Mouse (Mus musculus): ENCODE measurements at regions not wholly inside any gene's neighbourhood (a gene's known extent, or its start where the extent isn't known, plus 50 kb on each side); places are given as distances from the start of the nearest gene placed in this dataset.

DNA sequence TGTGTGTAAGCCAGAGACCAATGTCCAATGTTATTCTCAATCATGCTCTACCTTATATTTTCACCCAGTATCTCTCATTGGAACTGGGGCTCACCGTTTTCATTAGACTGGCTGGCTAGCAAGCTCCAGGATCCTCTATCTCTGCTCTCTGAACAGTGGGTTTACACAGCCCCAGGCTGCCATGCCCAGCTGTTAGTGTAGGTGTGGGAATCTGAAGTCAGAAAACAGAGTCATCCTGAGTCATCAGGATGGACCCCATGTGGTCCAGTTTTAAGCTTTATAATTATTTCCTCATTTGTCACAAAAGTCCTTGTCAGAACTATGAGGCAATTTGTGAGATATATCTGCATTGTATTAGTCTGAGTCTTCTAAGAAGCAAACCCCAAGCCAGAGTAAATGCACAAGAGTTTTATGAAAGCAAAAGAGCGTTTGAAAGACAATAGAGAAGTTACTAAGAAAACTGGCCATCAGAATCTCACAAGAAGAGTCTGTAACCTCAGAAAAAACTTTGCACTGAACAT, 432.3 kb upstream of the Tenm4 start:
- H3K36me3 ChIP-seq (replicated peaks; ENCODE audit: control insufficient read depth, insufficient read depth, low read depth, low read length) = no peaks in the 10 kb centered on the region
- no peak for DNase-seq (ENCODE audit: low spot score)
- H3K4me1 ChIP-seq (ENCODE audit: control insufficient read depth, insufficient read depth, low read length) = no peaks in the 10 kb centered on the region
- H3K9me3 ChIP-seq (replicated peaks; ENCODE audit: control insufficient read depth, low read length) = no peaks in the 10 kb centered on the region
- H3K4me2 ChIP-seq (ENCODE audit: low read depth, low read length) = no peak overlapping the region
- no peak overlapping the region for H3K27ac ChIP-seq (replicated peaks; ENCODE audit: low read depth, low read length)
- H3K27me3 ChIP-seq (ENCODE audit: control insufficient read depth, insufficient read depth, low read length) = no peaks in the 10 kb centered on the region
- no peak overlapping the region for H3K4me3 ChIP-seq (ENCODE audit: low read depth, low read length)
- WGBS = 64% methylated on average over 2 of the region's 2 CpGs
- no peak for ATAC-seq (replicated peaks; ENCODE audit: insufficient number of reproducible peaks, low FRiP score, low TSS enrichment, low read depth)
- no peak overlapping the region for H3K9ac ChIP-seq (replicated peaks; ENCODE audit: low read length)

DNA sequence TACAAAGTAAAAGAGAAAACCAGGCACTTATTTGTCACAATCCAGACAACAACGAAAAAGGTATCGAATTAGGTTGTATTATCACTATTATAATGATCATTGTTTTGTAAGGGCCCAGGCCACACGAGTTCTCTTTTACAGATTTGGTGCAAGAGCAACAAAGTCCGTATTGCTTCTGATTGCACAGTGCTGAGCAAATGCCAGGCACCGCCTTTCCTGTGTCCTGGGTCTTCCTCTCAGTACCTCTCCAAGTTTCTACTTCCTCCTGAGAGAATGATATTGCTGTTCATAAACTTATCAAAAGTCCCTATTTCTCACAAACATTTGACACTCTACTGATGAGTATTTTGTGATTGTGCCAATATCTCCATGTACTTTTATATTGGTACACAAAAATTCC, 431.3 kb upstream of the Tenm4 start:
- DNase-seq (ENCODE audit: low spot score) (no peak), ATAC-seq (replicated peaks; ENCODE audit: insufficient number of reproducible peaks, low FRiP score, low TSS enrichment, low read depth) (no peak)
- Histone ChIP-seq H3K4me3 (ENCODE audit: low read depth, low read length) (no peak overlapping the region), H3K9ac (replicated peaks; ENCODE audit: low read length) (no peak overlapping the region), H3K36me3 (replicated peaks; ENCODE audit: control insufficient read depth, insufficient read depth, low read depth, low read length) (no peaks in the 10 kb centered on the region), H3K4me1 (ENCODE audit: control insufficient read depth, insufficient read depth, low read length) (no peaks in the 10 kb centered on the region), H3K27ac (replicated peaks; ENCODE audit: low read depth, low read length) (no peak overlapping the region), H3K9me3 (replicated peaks; ENCODE audit: control insufficient read depth, low read length) (no peaks in the 10 kb centered on the region), H3K4me2 (ENCODE audit: low read depth, low read length) (no peak overlapping the region), H3K27me3 (ENCODE audit: control insufficient read depth, insufficient read depth, low read length) (no peaks in the 10 kb centered on the region)
- 86% methylated on average over 5 of the region's 5 CpGs for WGBS

- H3K36me3 ChIP-seq (replicated peaks; ENCODE audit: control insufficient read depth, insufficient read depth, low read depth, low read length) = no peaks in the 10 kb centered on the region
- DNase-seq (ENCODE audit: low spot score) (no peak), ATAC-seq (replicated peaks; ENCODE audit: insufficient number of reproducible peaks, low FRiP score, low TSS enrichment, low read depth) (no peak)
- H3K4me1 ChIP-seq (ENCODE audit: control insufficient read depth, insufficient read depth, low read length) = no peaks in the 10 kb centered on the region
- H3K27ac ChIP-seq (replicated peaks; ENCODE audit: low read depth, low read length) = no peak overlapping the region
- H3K4me3 ChIP-seq (ENCODE audit: low read depth, low read length) = no peak overlapping the region
- no peaks in the 10 kb centered on the region for H3K27me3 ChIP-seq (ENCODE audit: control insufficient read depth, insufficient read depth, low read length)
- no peak overlapping the region for H3K4me2 ChIP-seq (ENCODE audit: low read depth, low read length)
- 76% methylated on average over 2 of the region's 2 CpGs for WGBS
- no peaks in the 10 kb centered on the region for H3K9me3 ChIP-seq (replicated peaks; ENCODE audit: control insufficient read depth, low read length)
- no peak overlapping the region for H3K9ac ChIP-seq (replicated peaks; ENCODE audit: low read length)
Observed at GRCm38 (mm10) chr7:95758375-95758774, 412.7 kb upstream of the Tenm4 start.

DNA sequence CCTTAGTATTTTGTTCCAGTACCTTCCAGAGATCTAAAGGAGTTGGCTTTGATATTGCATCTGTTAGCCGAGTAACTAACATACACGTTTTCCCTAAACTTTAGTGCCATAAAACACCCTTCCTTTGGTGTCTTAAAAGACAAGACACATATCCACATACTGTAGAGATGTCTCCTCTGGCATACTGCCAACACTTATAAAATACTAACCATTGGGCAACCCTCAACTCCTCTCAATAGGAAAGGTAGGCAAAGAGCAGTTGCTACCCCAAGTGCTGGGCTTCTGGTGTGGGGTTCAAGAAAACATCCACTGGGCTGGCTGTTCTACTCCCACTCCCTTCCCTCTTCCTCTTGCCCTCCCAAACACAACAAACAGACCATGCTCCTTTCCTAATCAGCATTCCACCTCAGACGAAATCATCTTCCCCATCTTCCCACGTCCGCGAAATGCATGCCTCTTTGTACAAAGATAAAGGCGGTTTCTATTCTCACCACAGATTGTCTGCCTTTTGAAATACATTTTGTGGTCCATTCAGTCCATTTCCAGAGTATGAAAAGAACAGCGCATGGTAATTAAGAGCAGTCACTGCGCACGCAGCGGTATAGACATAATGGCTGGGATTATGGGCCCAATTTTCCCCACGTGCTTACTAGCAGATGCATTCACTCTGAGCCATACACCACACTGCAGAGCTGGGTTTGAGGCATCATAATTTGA, 409.9 kb upstream of the Tenm4 start:
- no peaks in the 10 kb centered on the region for H3K27me3 ChIP-seq (ENCODE audit: control insufficient read depth, insufficient read depth, low read length)
- no peaks in the 10 kb centered on the region for H3K9me3 ChIP-seq (replicated peaks; ENCODE audit: control insufficient read depth, low read length)
- WGBS = 79% methylated on average over 12 of the region's 12 CpGs
- peak; percentile 11 for DNase-seq (ENCODE audit: low spot score)
- H3K4me2 ChIP-seq (ENCODE audit: low read depth, low read length) = no peak overlapping the region
- no peak overlapping the region for H3K9ac ChIP-seq (replicated peaks; ENCODE audit: low read length)
- H3K36me3 ChIP-seq (replicated peaks; ENCODE audit: control insufficient read depth, insufficient read depth, low read depth, low read length) = no peaks in the 10 kb centered on the region
- H3K4me3 ChIP-seq (ENCODE audit: low read depth, low read length) = no peak overlapping the region
- no peak for ATAC-seq (replicated peaks; ENCODE audit: insufficient number of reproducible peaks, low FRiP score, low TSS enrichment, low read depth)
- H3K4me1 ChIP-seq (ENCODE audit: control insufficient read depth, insufficient read depth, low read length) = no peaks in the 10 kb centered on the region
- no peak overlapping the region for H3K27ac ChIP-seq (replicated peaks; ENCODE audit: low read depth, low read length)

- H3K9me3 ChIP-seq (replicated peaks; ENCODE audit: control insufficient read depth, low read length) = no peaks in the 10 kb centered on the region
- H3K27me3 ChIP-seq (ENCODE audit: control insufficient read depth, insufficient read depth, low read length) = no peaks in the 10 kb centered on the region
- 90% methylated on average over 6 of the region's 6 CpGs for WGBS
- H3K4me2 ChIP-seq (ENCODE audit: low read depth, low read length) = no peak overlapping the region
- H3K9ac ChIP-seq (replicated peaks; ENCODE audit: low read length) = no peak overlapping the region
- H3K27ac ChIP-seq (replicated peaks; ENCODE audit: low read depth, low read length) = no peak overlapping the region
- no peak overlapping the region for H3K4me3 ChIP-seq (ENCODE audit: low read depth, low read length)
- no peaks in the 10 kb centered on the region for H3K4me1 ChIP-seq (ENCODE audit: control insufficient read depth, insufficient read depth, low read length)
- no peaks in the 10 kb centered on the region for H3K36me3 ChIP-seq (replicated peaks; ENCODE audit: control insufficient read depth, insufficient read depth, low read depth, low read length)
- DNase-seq (ENCODE audit: low spot score) (no peak), ATAC-seq (replicated peaks; ENCODE audit: insufficient number of reproducible peaks, low FRiP score, low TSS enrichment, low read depth) (no peak)
Observed at GRCm38 (mm10) chr7:95766356-95767150, 404.5 kb upstream of the Tenm4 start.

- Histone ChIP-seq H3K9me3 (replicated peaks; ENCODE audit: control insufficient read depth, low read length) (no peaks in the 10 kb centered on the region), H3K36me3 (replicated peaks; ENCODE audit: control insufficient read depth, insufficient read depth, low read depth, low read length) (no peaks in the 10 kb centered on the region), H3K4me2 (ENCODE audit: low read depth, low read length) (no peak overlapping the region), H3K9ac (replicated peaks; ENCODE audit: low read length) (no peak overlapping the region), H3K4me1 (ENCODE audit: control insufficient read depth, insufficient read depth, low read length) (no peaks in the 10 kb centered on the region), H3K27ac (replicated peaks; ENCODE audit: low read depth, low read length) (no peak overlapping the region), H3K27me3 (ENCODE audit: control insufficient read depth, insufficient read depth, low read length) (no peaks in the 10 kb centered on the region), H3K4me3 (ENCODE audit: low read depth, low read length) (no peak overlapping the region)
- DNase-seq (ENCODE audit: low spot score) = no peak
- ATAC-seq (replicated peaks; ENCODE audit: insufficient number of reproducible peaks, low FRiP score, low TSS enrichment, low read depth) = no peak
Observed at GRCm38 (mm10) chr7:95784523-95784922, 386.5 kb upstream of the Tenm4 start.

- H3K4me3 ChIP-seq (ENCODE audit: low read depth, low read length) = no peak overlapping the region
- ATAC-seq (replicated peaks; ENCODE audit: insufficient number of reproducible peaks, low FRiP score, low TSS enrichment, low read depth) = no peak
- no peaks in the 10 kb centered on the region for H3K27me3 ChIP-seq (ENCODE audit: control insufficient read depth, insufficient read depth, low read length)
- no peak overlapping the region for H3K4me2 ChIP-seq (ENCODE audit: low read depth, low read length)
- H3K9ac ChIP-seq (replicated peaks; ENCODE audit: low read length) = no peak overlapping the region
- H3K27ac ChIP-seq (replicated peaks; ENCODE audit: low read depth, low read length) = no peak overlapping the region
- no peak for DNase-seq (ENCODE audit: low spot score)
- H3K4me1 ChIP-seq (ENCODE audit: control insufficient read depth, insufficient read depth, low read length) = no peaks in the 10 kb centered on the region
- WGBS = 89% methylated on average over 1 of the region's 1 CpGs
- H3K36me3 ChIP-seq (replicated peaks; ENCODE audit: control insufficient read depth, insufficient read depth, low read depth, low read length) = no peaks in the 10 kb centered on the region
- no peaks in the 10 kb centered on the region for H3K9me3 ChIP-seq (replicated peaks; ENCODE audit: control insufficient read depth, low read length)
Observed at GRCm38 (mm10) chr7:95787543-95787942, 383.5 kb upstream of the Tenm4 start.

DNA sequence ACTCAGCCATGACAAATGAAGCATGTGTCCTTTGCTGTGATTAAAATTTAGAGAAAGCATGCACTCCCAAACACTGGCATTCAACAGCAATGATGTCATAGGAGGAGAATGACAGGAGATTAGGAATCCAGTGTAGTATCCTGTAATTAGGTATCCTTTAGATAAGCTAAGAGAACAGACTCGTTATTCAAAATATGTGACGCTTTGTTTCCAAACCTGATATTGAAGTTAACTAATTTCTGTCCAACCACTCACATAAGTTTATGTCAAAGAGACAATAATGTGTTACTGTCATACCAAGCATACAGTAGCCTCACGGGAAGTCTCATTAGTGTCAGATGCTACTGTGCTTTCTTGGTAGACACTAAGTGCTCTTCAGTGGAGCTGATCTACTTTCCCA, 383.1 kb upstream of the Tenm4 start:
- no peaks in the 10 kb centered on the region for H3K27me3 ChIP-seq (ENCODE audit: control insufficient read depth, insufficient read depth, low read length)
- ATAC-seq (replicated peaks; ENCODE audit: insufficient number of reproducible peaks, low FRiP score, low TSS enrichment, low read depth) = no peak
- no peak overlapping the region for H3K4me3 ChIP-seq (ENCODE audit: low read depth, low read length)
- H3K36me3 ChIP-seq (replicated peaks; ENCODE audit: control insufficient read depth, insufficient read depth, low read depth, low read length) = no peaks in the 10 kb centered on the region
- H3K9me3 ChIP-seq (replicated peaks; ENCODE audit: control insufficient read depth, low read length) = no peaks in the 10 kb centered on the region
- no peak overlapping the region for H3K4me2 ChIP-seq (ENCODE audit: low read depth, low read length)
- no peak overlapping the region for H3K9ac ChIP-seq (replicated peaks; ENCODE audit: low read length)
- H3K4me1 ChIP-seq (ENCODE audit: control insufficient read depth, insufficient read depth, low read length) = no peaks in the 10 kb centered on the region
- DNase-seq (ENCODE audit: low spot score) = no peak
- WGBS = 82% methylated on average over 3 of the region's 3 CpGs
- no peak overlapping the region for H3K27ac ChIP-seq (replicated peaks; ENCODE audit: low read depth, low read length)
